Mouse (Mus musculus) midbrain, embryonic 10.5 days (tissue): ENCODE measurements around the gene Trpc7. TPM values are rescaled to one million over a fixed set of nuclear protein-coding genes. Genes with fewer than 3 reads are reported as not detected.

Experiments
- DNase-seq: peaks from one replicate; pipeline ENCODE4 v3.0.0-alpha.2; 2017; ENCODE audit warnings: low spot score
- H3K27ac ChIP-seq: fragments of 300-500 bp; sonication (generic); replicated peaks from 2 replicates; pipeline ENCODE4 v1.5.1; 2016; ENCODE audit warnings: mild to moderate bottlenecking
- H3K27me3 ChIP-seq: fragments of 300-500 bp; sonication (generic); 2 replicates; pipeline ENCODE4 v1.6.1; 2016; ENCODE audit warnings: low read depth, mild to moderate bottlenecking; ENCODE audit not compliant: poor library complexity, severe bottlenecking
- H3K36me3 ChIP-seq: fragments of 300-500 bp; sonication (generic); 2 replicates; pipeline ENCODE4 v1.6.1; 2016; ENCODE audit warnings: mild to moderate bottlenecking, moderate library complexity
- H3K4me1 ChIP-seq: fragments of 300-500 bp; sonication (generic); 2 replicates; pipeline ENCODE4 v1.6.1; 2016
- H3K4me3 ChIP-seq: fragments of 300-500 bp; sonication (generic); 2 replicates; pipeline ENCODE4 v1.5.1; 2016; ENCODE audit warnings: mild to moderate bottlenecking, moderate library complexity
- H3K9me3 ChIP-seq: fragments of 300-500 bp; sonication (generic); replicated peaks from 2 replicates; pipeline ENCODE4 v1.6.1; 2016; ENCODE audit warnings: mild to moderate bottlenecking
- WGBS: fragments of 180-500 bp; shearing (Covaris S2); methylation state at CpG from one replicate; pipeline ENCODE4 v1.1.7; 2016; 5-methylcytosine and 5-hydroxymethylcytosine counted together
- polyA plus RNA-seq: library from polyadenylated mRNA; unstranded; fragments of >200 nt; fragmentation: Nextera tagmentation; extraction: Ambion mirVana; gene quantifications from 2 replicates; pipeline ENCODE4 v1.2.1, GENCODE M21; 2016

Trpc7 gene
- polyA plus RNA-seq, 1 experiment from 2014 or later, result not detected

DNA sequence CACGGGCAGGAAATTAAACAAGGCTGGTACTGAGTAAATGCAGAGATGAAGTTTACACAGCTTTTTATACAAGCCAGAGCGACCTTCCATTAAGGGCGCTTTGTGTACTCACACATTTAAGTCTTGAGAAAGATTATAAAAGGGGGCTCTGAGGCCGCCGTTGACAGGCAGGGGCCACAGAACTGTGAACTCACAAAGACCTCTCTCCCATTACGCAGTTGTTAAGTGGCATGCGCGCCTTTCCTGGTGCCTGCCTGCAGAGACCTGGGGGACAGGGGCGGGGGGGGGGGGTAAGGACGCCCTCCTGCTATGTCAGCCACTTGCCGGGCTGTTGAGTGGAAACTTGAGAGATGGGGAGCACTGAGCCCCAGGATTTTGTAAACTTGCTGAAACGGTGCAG lies 138.6 kb downstream of the Trpc7 start:
- Histone ChIP-seq H3K27me3 (peaks cover 82% of the 10 kb centered on the region), H3K27ac (no peak overlapping the region), H3K4me3 (no peak overlapping the region), H3K4me1 (peaks cover 29% of the 10 kb centered on the region), H3K9me3 (no peaks in the 10 kb centered on the region), H3K36me3 (no peaks in the 10 kb centered on the region)
- 70% methylated on average over 12 of the region's 12 CpGs for WGBS
- no peak for DNase-seq

GRCm38 (mm10) chr13:56755871-56756270 lies 139.9 kb downstream of the Trpc7 start:
- Histone ChIP-seq H3K4me1 (peaks cover 33% of the 10 kb centered on the region), H3K36me3 (no peaks in the 10 kb centered on the region), H3K4me3 (no peak overlapping the region), H3K27ac (no peak overlapping the region), H3K27me3 (peaks cover 82% of the 10 kb centered on the region), H3K9me3 (no peaks in the 10 kb centered on the region)
- DNase-seq, result no peak
- WGBS, result 66% methylated on average over 6 of the region's 6 CpGs

GRCm38 (mm10) chr13:56753192-56753951 lies 142.4 kb downstream of the Trpc7 start, which contains the start of gene Gm45623:
Gene Gm45623 (minus strand): TSS chr13:56753827.
- Histone ChIP-seq H3K27me3 (peaks cover 83% of the 10 kb centered on the region), H3K4me1 (peaks cover 33% of the 10 kb centered on the region), H3K9me3 (no peaks in the 10 kb centered on the region), H3K36me3 (no peaks in the 10 kb centered on the region), H3K27ac (no peak within 1 kb of the TSS; the same call in 1 of the 2 replicates), H3K4me3 (peak within 1 kb of the TSS; percentile 64)
- WGBS, result under 1% methylated on average over 70 of the region's 71 CpGs
- peak; percentile 46 for DNase-seq

- WGBS, result 1% methylated on average over 41 of the region's 41 CpGs
- H3K4me1 ChIP-seq, result peaks cover 33% of the 10 kb centered on the region
- peak; percentile 47 for DNase-seq
- no peak overlapping the region; the same call in 1 of the 2 replicates for H3K27ac ChIP-seq
- peaks cover 82% of the 10 kb centered on the region for H3K27me3 ChIP-seq
- H3K4me3 ChIP-seq, result peak overlapping the region; percentile 64
- no peaks in the 10 kb centered on the region for H3K9me3 ChIP-seq
- no peaks in the 10 kb centered on the region for H3K36me3 ChIP-seq
Observed at GRCm38 (mm10) chr13:56752474-56753191, 143.2 kb downstream of the Trpc7 start.

DNA sequence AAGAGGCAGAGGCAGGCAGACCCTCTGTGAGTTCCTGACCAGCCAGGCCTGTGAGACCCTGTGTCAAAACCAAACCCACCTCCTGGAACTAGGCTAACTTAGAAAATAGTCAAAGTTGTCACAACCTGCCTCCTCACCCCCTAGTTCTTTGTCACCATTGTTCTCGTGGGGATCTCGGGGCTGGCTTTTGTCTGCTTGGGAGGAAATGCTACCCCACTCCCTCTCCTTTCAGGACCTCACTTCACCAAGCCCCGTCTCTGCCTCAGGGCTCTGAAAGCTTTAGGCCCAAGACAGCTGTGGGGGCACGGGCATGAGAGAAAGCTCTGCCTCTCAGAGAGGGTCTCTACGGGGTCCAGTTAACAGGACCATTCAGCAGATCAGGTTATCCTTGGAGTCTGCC lies 144.0 kb downstream of the Trpc7 start:
- Histone ChIP-seq H3K27me3 (peaks cover 75% of the 10 kb centered on the region), H3K4me1 (peaks cover 26% of the 10 kb centered on the region), H3K9me3 (no peaks in the 10 kb centered on the region), H3K4me3 (no peak overlapping the region), H3K36me3 (no peaks in the 10 kb centered on the region), H3K27ac (no peak overlapping the region)
- peak; percentile 22 for DNase-seq
- 14% methylated on average over 5 of the region's 5 CpGs for WGBS

GRCm38 (mm10) chr13:56749377-56749776 lies 146.4 kb downstream of the Trpc7 start:
- DNase-seq, result no peak
- Histone ChIP-seq H3K36me3 (peaks cover 2% of the 10 kb centered on the region; the same call in 1 of the 2 replicates), H3K4me3 (no peak overlapping the region), H3K27ac (no peak overlapping the region), H3K9me3 (no peaks in the 10 kb centered on the region), H3K27me3 (peaks cover 51% of the 10 kb centered on the region), H3K4me1 (peaks cover 25% of the 10 kb centered on the region)
- 89% methylated on average over 7 of the region's 7 CpGs for WGBS

DNA sequence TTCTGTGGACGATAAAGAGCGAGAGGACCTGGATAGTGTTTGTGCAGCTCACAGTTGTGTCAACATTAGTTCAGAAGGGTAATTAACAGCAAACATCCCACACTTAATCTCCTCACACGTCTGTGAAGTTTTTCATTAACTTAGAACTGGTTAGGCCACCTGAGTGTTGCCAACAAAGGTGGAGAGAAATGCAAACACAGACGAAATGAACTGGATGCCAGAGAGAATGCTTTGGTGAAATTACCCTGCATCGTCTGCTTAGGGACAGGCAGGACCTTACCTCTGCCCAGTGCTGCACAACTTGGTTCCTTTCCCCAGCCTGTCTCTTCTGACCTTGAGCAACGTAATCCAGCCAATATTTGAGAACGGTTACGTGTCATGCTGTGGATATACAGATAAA lies 148.2 kb downstream of the Trpc7 start:
- WGBS, result 77% methylated on average over 8 of the region's 8 CpGs
- H3K9me3 ChIP-seq, result no peaks in the 10 kb centered on the region
- no peak for DNase-seq
- no peak overlapping the region for H3K27ac ChIP-seq
- peaks cover 32% of the 10 kb centered on the region for H3K27me3 ChIP-seq
- H3K4me1 ChIP-seq, result peaks cover 12% of the 10 kb centered on the region
- H3K4me3 ChIP-seq, result no peak overlapping the region
- H3K36me3 ChIP-seq, result peaks cover 5% of the 10 kb centered on the region; the same call in 1 of the 2 replicates

- no peak overlapping the region for H3K27ac ChIP-seq
- peaks cover 12% of the 10 kb centered on the region for H3K4me1 ChIP-seq
- peaks cover 26% of the 10 kb centered on the region for H3K27me3 ChIP-seq
- WGBS, result 81% methylated on average over 10 of the region's 10 CpGs
- H3K9me3 ChIP-seq, result no peaks in the 10 kb centered on the region
- H3K36me3 ChIP-seq, result peaks cover 5% of the 10 kb centered on the region; the same call in 1 of the 2 replicates
- no peak for DNase-seq
- no peak overlapping the region for H3K4me3 ChIP-seq
Observed at GRCm38 (mm10) chr13:56746739-56747532, 148.9 kb downstream of the Trpc7 start.

GRCm38 (mm10) chr13:56742325-56742901 lies 153.4 kb downstream of the Trpc7 start:
- H3K9me3 ChIP-seq, result no peaks in the 10 kb centered on the region
- WGBS, result 61% methylated on average over 6 of the region's 6 CpGs
- peaks cover 13% of the 10 kb centered on the region for H3K4me1 ChIP-seq
- no peak overlapping the region for H3K4me3 ChIP-seq
- DNase-seq, result no peak
- H3K27ac ChIP-seq, result no peak overlapping the region
- no peaks in the 10 kb centered on the region for H3K27me3 ChIP-seq
- peaks cover 43% of the 10 kb centered on the region for H3K36me3 ChIP-seq

DNA sequence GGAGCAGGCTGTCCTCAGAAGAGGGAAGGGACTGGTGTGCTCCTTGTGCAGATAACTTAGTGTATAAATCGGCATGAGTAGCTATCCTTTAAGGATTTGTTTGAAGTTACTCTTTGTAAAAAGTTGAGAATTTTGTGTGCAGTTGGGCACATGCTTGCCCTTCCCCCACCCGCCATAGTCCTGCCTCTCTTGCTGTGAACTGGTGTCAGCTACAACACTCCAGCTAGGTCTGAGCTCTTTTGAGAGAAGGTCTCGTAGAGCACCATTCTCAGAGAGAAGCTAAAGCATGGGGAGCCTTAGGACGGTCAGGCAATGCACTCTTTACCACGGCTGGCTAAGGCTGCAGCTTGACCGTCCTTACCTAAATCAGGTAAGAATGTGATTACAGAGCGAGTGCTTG lies 154.1 kb downstream of the Trpc7 start:
- H3K27me3 ChIP-seq, result no peaks in the 10 kb centered on the region
- no peak overlapping the region for H3K4me3 ChIP-seq
- no peaks in the 10 kb centered on the region for H3K9me3 ChIP-seq
- 87% methylated on average over 7 of the region's 7 CpGs for WGBS
- no peak overlapping the region for H3K27ac ChIP-seq
- DNase-seq, result no peak
- peaks cover 50% of the 10 kb centered on the region for H3K36me3 ChIP-seq
- peaks cover 13% of the 10 kb centered on the region for H3K4me1 ChIP-seq

DNA sequence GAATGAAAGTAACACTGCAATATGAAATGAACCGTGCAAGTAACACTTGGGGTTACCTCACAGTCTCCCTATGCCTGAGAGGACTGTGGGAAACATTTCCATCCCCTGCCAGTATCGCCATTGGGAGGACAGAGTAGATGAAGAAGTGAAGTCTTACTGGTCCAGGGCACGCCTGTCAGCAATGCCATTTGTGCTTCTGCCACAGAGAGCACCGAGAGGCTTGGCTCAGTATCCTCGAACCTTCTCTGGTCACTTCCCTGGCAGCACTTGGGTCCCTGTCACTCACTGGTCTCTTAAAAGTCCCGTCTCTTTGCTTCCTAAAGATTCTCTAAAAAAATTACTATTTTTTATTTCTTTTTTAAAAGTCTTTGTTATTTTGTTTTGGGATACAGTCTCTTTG lies 155.3 kb downstream of the Trpc7 start:
- Histone ChIP-seq H3K27me3 (no peaks in the 10 kb centered on the region), H3K4me3 (no peak overlapping the region), H3K36me3 (peaks cover 62% of the 10 kb centered on the region), H3K4me1 (peaks cover 13% of the 10 kb centered on the region), H3K27ac (no peak overlapping the region), H3K9me3 (no peaks in the 10 kb centered on the region)
- 85% methylated on average over 6 of the region's 6 CpGs for WGBS
- DNase-seq, result no peak

DNA sequence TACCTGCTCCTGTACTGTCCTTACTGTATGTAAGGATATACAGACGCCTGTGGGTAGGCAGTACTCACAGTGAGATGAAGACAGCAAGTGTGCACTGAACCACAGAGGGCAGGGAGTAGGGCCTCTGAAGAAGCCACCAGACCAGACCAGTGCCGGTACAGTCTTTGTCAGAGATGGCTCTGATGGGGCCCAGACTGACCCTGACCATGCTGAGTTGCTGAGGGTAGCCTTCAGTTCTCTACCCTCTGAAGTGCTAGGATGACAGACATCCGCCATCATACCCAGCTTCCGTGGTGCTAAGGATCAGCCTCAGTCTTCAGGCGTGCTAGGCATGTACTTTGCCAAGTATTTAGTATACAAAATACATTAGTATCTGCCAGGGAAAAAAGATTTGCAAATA lies 156.2 kb downstream of the Trpc7 start:
- H3K9me3 ChIP-seq, result no peaks in the 10 kb centered on the region
- H3K36me3 ChIP-seq, result peaks cover 71% of the 10 kb centered on the region
- DNase-seq, result no peak

More for the DNA sequence above, 156.2 kb downstream of the Trpc7 start:
- Histone ChIP-seq H3K27me3 (no peaks in the 10 kb centered on the region), H3K4me3 (no peak overlapping the region), H3K27ac (no peak overlapping the region), H3K4me1 (peaks cover 13% of the 10 kb centered on the region)
- WGBS, result 91% methylated on average over 5 of the region's 5 CpGs
